In genomic region chr11:95843421-95843950, GRCm38 (mm10) we compare ENCODE assay signal across 12 mouse cellular contexts. TPM values are rescaled to one million over a fixed set of nuclear protein-coding genes. Genes with fewer than 3 reads are reported as not detected.
A peak's percentile ranks its signal among the peaks of the same experiment; 100 is the strongest.
DNase-seq lines count a peak whose midpoint lies in the region; ATAC-seq lines count a peak whose summit lies in the region.
"Had no signal": no experiment of that assay in that cellular context is flagged by ENCODE, and none has a peak within 500 bp of the region (broad histone marks: within the 10 kb centered on the region; RNA-seq: fewer than 3 reads in every experiment).

No protein-coding gene starts in this region.

- no peaks in the 10 kb centered on the region for H3K36me3 ChIP-seq in embryonic facial prominence, embryonic 15.5 days
- no peaks in the 10 kb centered on the region for H3K36me3 ChIP-seq in embryonic facial prominence, embryonic 10.5 days (replicated peaks)
- H3K36me3 ChIP-seq in heart, embryonic 16.5 days (ENCODE audit: control insufficient read depth, insufficient read depth): no peaks in the 10 kb centered on the region

- H3K4me1 ChIP-seq in embryonic facial prominence, embryonic 15.5 days: peaks cover 13% of the 10 kb centered on the region
- H3K4me1 ChIP-seq in embryonic facial prominence, embryonic 10.5 days: peaks cover 29% of the 10 kb centered on the region
- H3K4me1 ChIP-seq in heart, embryonic 16.5 days (ENCODE audit: control insufficient read depth, insufficient read depth, low read length): peaks cover 2% of the 10 kb centered on the region; the same call in 1 of the 2 replicates

- H3K9me3 ChIP-seq in embryonic facial prominence, embryonic 15.5 days (replicated peaks): no peaks in the 10 kb centered on the region
- no peaks in the 10 kb centered on the region for H3K9me3 ChIP-seq in embryonic facial prominence, embryonic 10.5 days
- H3K9me3 ChIP-seq in heart, embryonic 16.5 days (replicated peaks; ENCODE audit: control insufficient read depth, low read length): 0 out of 2 replicates have a peak, but pooled peaks cover 3% of the 10 kb centered on the region

- H3K27me3 ChIP-seq in embryonic facial prominence, embryonic 15.5 days: peaks cover 16% of the 10 kb centered on the region; the same call in 1 of the 2 replicates
- H3K27me3 ChIP-seq in embryonic facial prominence, embryonic 10.5 days (replicated peaks; ENCODE audit: low read depth, poor library complexity, severe bottlenecking): peaks cover 39% of the 10 kb centered on the region
- H3K27me3 ChIP-seq in heart, embryonic 16.5 days (ENCODE audit: control insufficient read depth, insufficient read depth, low read length): no peaks in the 10 kb centered on the region

- H3K9ac ChIP-seq in embryonic facial prominence, embryonic 15.5 days: no peak overlapping the region
- H3K9ac ChIP-seq in heart, embryonic 16.5 days (ENCODE audit: low read length): no peak overlapping the region

- no peak overlapping the region for H3K4me2 ChIP-seq in embryonic facial prominence, embryonic 15.5 days (replicated peaks)
- H3K4me2 ChIP-seq in heart, embryonic 16.5 days (ENCODE audit: low read depth, low read length): peak overlapping the region; percentile 46

- H3K4me3 ChIP-seq in embryonic facial prominence, embryonic 15.5 days (replicated peaks): 0 out of 2 replicates have a peak overlapping the region, but pooled peaks have one; percentile 1
- H3K4me3 ChIP-seq in embryonic facial prominence, embryonic 10.5 days: no peak overlapping the region
- peak overlapping the region; percentile 30 for H3K4me3 ChIP-seq in heart, embryonic 16.5 days (ENCODE audit: low read length)
- H3K4me3 ChIP-seq: erythroblast, embryonic 14.5 days had no signal

- 61% methylated on average over 6 of the region's 6 CpGs for WGBS in embryonic facial prominence, embryonic 15.5 days
- WGBS in embryonic facial prominence, embryonic 10.5 days: 68% methylated on average over 6 of the region's 6 CpGs
- WGBS in heart, embryonic 16.5 days: 51% methylated on average over 6 of the region's 6 CpGs

- no peak for DNase-seq in embryonic facial prominence, embryonic 10.5 days (ENCODE audit: low spot score)
- peak; percentile 42 to 51 for DNase-seq in kidney, postnatal 25 days
- no peak for DNase-seq in kidney, postnatal 10 days
- DNase-seq in lung, postnatal 10 days: peak; percentile 46
- no peak for DNase-seq in yolk sac, embryonic 10.5 days (ENCODE audit: low spot score)
- DNase-seq: gastrocnemius, postnatal 10 days; left cerebral cortex, postnatal 4 days had no signal

- no peak for ATAC-seq in embryonic facial prominence, embryonic 15.5 days (ENCODE audit: insufficient number of reproducible peaks, low FRiP score, low TSS enrichment, low read depth)
- no peak for ATAC-seq in heart, embryonic 16.5 days (replicated peaks; ENCODE audit: extremely low read depth, insufficient read depth, low FRiP score)
- no peak for ATAC-seq in activated CD4-positive, CD25-positive, alpha-beta regulatory T cell, adult 4 months

- no peak overlapping the region for H3K27ac ChIP-seq in embryonic facial prominence, embryonic 15.5 days (replicated peaks)
- no peak overlapping the region for H3K27ac ChIP-seq in embryonic facial prominence, embryonic 10.5 days (replicated peaks)
- peak overlapping the region; percentile 76 for H3K27ac ChIP-seq in heart, embryonic 16.5 days (ENCODE audit: low read length)

RNA-seq across cellular contexts. Expression of gene Abi3, which starts 1.2 kb away (rescaled TPM):
- polyA plus RNA-seq in embryonic facial prominence, embryonic 15.5 days (2015; fragmentation: Nextera tagmentation; extraction: Ambion mirVana): 8.6 and 9.0 TPM in 2 replicates
- polyA plus RNA-seq in embryonic facial prominence, embryonic 10.5 days (2016; fragmentation: Nextera tagmentation; extraction: Ambion mirVana): 3.7 and 4.1 TPM in 2 replicates
- polyA plus RNA-seq in heart, embryonic 16.5 days (2015; fragmentation: Nextera tagmentation; extraction: Ambion mirVana): 19.6 and 28.0 TPM in 2 replicates
- 10 to 100 TPM; 58.8 to 59.2 TPM for polyA plus RNA-seq in activated CD4-positive, CD25-positive, alpha-beta regulatory T cell, adult 4 months (2017; shearing (Covaris generic))

RNA-seq across cellular contexts. Expression of gene Gngt2, which starts 6.5 kb away (rescaled TPM):
- polyA plus RNA-seq in embryonic facial prominence, embryonic 15.5 days (2015; fragmentation: Nextera tagmentation; extraction: Ambion mirVana): 16.8 and 20.8 TPM in 2 replicates
- polyA plus RNA-seq in embryonic facial prominence, embryonic 10.5 days (2016; fragmentation: Nextera tagmentation; extraction: Ambion mirVana): 9.5 and 10.0 TPM in 2 replicates
- polyA plus RNA-seq in heart, embryonic 16.5 days (2015; fragmentation: Nextera tagmentation; extraction: Ambion mirVana): 30.3 and 34.7 TPM in 2 replicates
- 10 to 100 TPM; 47.5 to 58.4 TPM for polyA plus RNA-seq in activated CD4-positive, CD25-positive, alpha-beta regulatory T cell, adult 4 months (2017; shearing (Covaris generic))

RNA-seq across cellular contexts. Expression of gene Phospho1, which starts 19.2 kb away (rescaled TPM):
- 8.3 and 9.1 TPM in 2 replicates for polyA plus RNA-seq in embryonic facial prominence, embryonic 15.5 days (2015; fragmentation: Nextera tagmentation; extraction: Ambion mirVana)
- polyA plus RNA-seq in embryonic facial prominence, embryonic 10.5 days (2016; fragmentation: Nextera tagmentation; extraction: Ambion mirVana): not detected in 2 replicates
- 3.2 and 3.3 TPM in 2 replicates for polyA plus RNA-seq in heart, embryonic 16.5 days (2015; fragmentation: Nextera tagmentation; extraction: Ambion mirVana)
- not detected for polyA plus RNA-seq in activated CD4-positive, CD25-positive, alpha-beta regulatory T cell, adult 4 months (2017; shearing (Covaris generic))
- polyA plus RNA-seq: midbrain, postnatal 0 days had no signal

Comparison
In these comparisons a context has a peak if more than half of its experiments do, and no peak if none do; other contexts are left out.
1. DNase-seq: peak in kidney, postnatal 25 days (2 of 2) and lung, postnatal 10 days (single experiment); none in embryonic facial prominence, embryonic 10.5 days (single experiment), kidney, postnatal 10 days (single experiment) and yolk sac, embryonic 10.5 days (single experiment).